9 mouse cellular contexts compared by ENCODE assay signal in the genomic region with DNA sequence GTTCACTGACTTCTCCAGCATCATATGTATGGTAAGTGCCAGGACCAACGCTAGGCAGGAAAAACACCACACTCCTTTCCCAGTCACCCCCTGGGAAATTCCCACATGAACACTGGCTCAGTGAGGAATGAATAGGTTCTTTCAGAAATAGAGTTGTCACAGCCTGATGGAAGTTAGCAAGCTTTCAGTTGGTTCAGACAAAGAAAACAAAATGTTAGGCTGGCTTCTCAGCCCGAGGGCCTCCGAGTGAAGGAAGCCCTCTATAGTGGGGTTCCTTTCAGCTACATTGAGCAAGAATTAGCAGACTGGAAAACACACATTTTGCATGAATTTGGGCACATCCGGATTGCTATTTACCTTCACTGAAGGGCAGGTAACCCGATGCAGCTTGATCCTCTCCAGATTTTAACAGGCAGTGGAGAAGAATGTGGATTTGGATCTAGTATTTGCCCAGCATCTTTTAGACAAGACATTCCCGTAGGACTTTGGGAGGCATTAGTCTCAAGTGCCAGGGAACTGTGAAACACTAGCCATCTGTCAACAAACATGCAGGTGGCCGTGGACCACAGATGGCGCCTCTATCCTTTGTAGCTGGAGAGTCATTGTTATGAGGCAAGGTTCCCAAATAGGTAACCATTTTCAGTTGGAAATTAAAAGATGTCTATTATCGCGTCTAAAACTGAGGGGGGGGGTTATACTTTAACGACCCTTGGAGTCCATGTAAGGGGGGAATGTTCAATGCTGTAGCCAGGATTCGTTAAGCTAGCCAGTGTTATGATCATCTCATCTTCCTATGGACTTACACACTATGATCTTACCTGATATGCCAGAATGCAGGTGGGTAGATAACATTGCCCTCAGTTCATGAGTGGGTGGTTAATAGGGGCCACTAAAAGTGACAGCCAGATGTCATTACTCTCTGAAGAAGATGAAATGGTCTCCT.
DNase-seq lines count a peak whose midpoint lies in the region; ATAC-seq and TF ChIP-seq lines count a peak whose summit lies in the region.
"Had no signal": no experiment of that assay in that cellular context is flagged by ENCODE, and none has a peak within 500 bp of the region (broad histone marks: within the 10 kb centered on the region; RNA-seq: fewer than 3 reads in every experiment).

No protein-coding gene starts in this region.

- no peaks in the 10 kb centered on the region for H3K27me3 ChIP-seq in hindbrain, embryonic 13.5 days
- H3K27me3 ChIP-seq in midbrain, postnatal 0 days (ENCODE audit: insufficient read depth, low read length): no peaks in the 10 kb centered on the region

- H3K4me2 ChIP-seq in hindbrain, embryonic 13.5 days: no peak overlapping the region
- H3K4me2 ChIP-seq in midbrain, postnatal 0 days (ENCODE audit: low read depth, low read length, poor library complexity, severe bottlenecking): no peak overlapping the region

- no peaks in the 10 kb centered on the region for H3K36me3 ChIP-seq in hindbrain, embryonic 13.5 days
- H3K36me3 ChIP-seq in midbrain, postnatal 0 days (ENCODE audit: insufficient read depth, low read length): no peaks in the 10 kb centered on the region

- TF ChIP-seq CTCF in midbrain, postnatal 0 days (IDR thresholded peaks at IDR 0.05): no peak

- no peaks in the 10 kb centered on the region for H3K9me3 ChIP-seq in hindbrain, embryonic 13.5 days
- H3K9me3 ChIP-seq in midbrain, postnatal 0 days (ENCODE audit: low read length): no peaks in the 10 kb centered on the region

- 26% methylated on average over 12 of the region's 12 CpGs for WGBS in hindbrain, embryonic 13.5 days
- WGBS in midbrain, postnatal 0 days: 31% methylated on average over 12 of the region's 12 CpGs

- peaks cover 5% of the 10 kb centered on the region; the same call in 1 of the 2 replicates for H3K4me1 ChIP-seq in hindbrain, embryonic 13.5 days (replicated peaks)
- no peaks in the 10 kb centered on the region for H3K4me1 ChIP-seq in midbrain, postnatal 0 days (ENCODE audit: insufficient read depth, low read length)

- no peak overlapping the region for H3K9ac ChIP-seq in hindbrain, embryonic 13.5 days
- no peak overlapping the region for H3K9ac ChIP-seq in midbrain, postnatal 0 days (replicated peaks; ENCODE audit: low read length, poor library complexity, severe bottlenecking)

- H3K4me3 ChIP-seq in hindbrain, embryonic 13.5 days: no peak overlapping the region
- no peak overlapping the region for H3K4me3 ChIP-seq in midbrain, postnatal 0 days (ENCODE audit: low read depth, low read length)
- H3K4me3 ChIP-seq: heart, adult 2 months had no signal

- peak; percentile 76 to 79 for DNase-seq in cerebellum, adult 18-20 months
- peak; percentile 57 for DNase-seq in embryo, embryonic 11 days
- peak; percentile 62 for DNase-seq in midbrain, postnatal 0 days (ENCODE audit: low spot score)
- DNase-seq in right cerebral cortex, postnatal 36 days (ENCODE audit: low spot score in 2 of 2): no peak
- no peak for DNase-seq in thymus, postnatal 10 days (ENCODE audit: low spot score in 2 of 2)
- no peak for DNase-seq in frontal cortex, postnatal 25 days (ENCODE audit: low spot score in 2 of 2)
- DNase-seq: heart, adult 2 months; kidney, postnatal 36 days had no signal

- peak; percentile 84 for ATAC-seq in hindbrain, embryonic 13.5 days (ENCODE audit: low FRiP score)
- ATAC-seq in midbrain, postnatal 0 days (ENCODE audit: low FRiP score): peak; percentile 70; the same call in 1 of the 2 replicates

- H3K27ac ChIP-seq in hindbrain, embryonic 13.5 days: peak overlapping the region; percentile 77
- H3K27ac ChIP-seq in midbrain, postnatal 0 days (ENCODE audit: low read depth, low read length): no peak overlapping the region
- H3K27ac ChIP-seq: heart, adult 2 months had no signal

Comparison
In these comparisons a context has a peak if more than half of its experiments do, and no peak if none do; other contexts are left out.
1. DNase-seq: peak in cerebellum, adult 18-20 months (2 of 2), embryo, embryonic 11 days (single experiment) and midbrain, postnatal 0 days (single experiment); none in right cerebral cortex, postnatal 36 days (0 of 2), thymus, postnatal 10 days (0 of 2) and frontal cortex, postnatal 25 days (0 of 2).